Mouse (Mus musculus) fibroblast of lung, adult 2 months (primary cell): Measurements from ENCODE around the gene Ccdc71.

ENCODE experiments used
- DNase-seq: peaks from one replicate; pipeline ENCODE4 v3.0.0-alpha.2; 2011; ENCODE audit warnings: low read depth

Gene Ccdc71

DNA sequence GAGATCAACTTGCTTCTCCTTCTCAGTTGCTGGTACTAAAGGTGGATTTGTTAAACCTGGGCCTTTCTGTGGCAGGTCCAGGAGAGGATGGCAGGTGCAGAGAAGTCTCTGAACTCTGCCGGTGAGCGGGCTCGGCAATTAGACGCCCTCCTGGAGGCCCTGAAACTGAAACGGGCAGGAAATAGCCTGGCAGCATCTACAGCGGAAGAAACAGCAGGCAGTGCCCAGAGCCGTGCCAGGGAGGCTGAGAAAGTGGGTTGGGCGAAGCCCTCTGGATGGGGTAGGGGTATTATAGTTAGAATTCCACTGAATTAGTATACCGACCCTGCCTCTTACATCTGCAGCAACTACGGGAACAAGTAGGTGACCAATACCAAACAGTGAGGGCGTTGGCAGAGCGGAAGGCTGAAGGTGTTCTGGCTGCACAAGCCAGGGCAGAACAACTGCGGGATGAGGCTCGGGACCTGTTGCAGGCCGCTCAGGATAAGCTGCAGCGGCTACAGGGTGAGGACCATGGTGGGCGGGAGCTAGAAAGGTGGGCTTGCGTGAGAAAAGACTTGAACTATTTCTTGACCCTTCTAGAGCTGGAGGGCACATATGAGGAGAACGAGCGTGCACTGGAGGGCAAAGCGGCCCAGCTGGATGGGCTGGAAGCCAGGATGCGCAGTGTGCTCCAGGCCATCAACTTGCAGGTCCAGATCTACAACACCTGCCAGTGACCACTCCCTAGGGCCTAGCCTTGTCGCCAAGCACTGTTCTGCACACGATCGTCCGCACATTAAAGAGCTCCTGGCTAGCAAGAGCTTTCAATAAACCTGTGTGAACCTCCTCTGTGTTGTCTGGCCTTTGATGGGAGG, 29.6 kb downstream of the Ccdc71 start:
- DNase-seq, result no peak

DNA sequence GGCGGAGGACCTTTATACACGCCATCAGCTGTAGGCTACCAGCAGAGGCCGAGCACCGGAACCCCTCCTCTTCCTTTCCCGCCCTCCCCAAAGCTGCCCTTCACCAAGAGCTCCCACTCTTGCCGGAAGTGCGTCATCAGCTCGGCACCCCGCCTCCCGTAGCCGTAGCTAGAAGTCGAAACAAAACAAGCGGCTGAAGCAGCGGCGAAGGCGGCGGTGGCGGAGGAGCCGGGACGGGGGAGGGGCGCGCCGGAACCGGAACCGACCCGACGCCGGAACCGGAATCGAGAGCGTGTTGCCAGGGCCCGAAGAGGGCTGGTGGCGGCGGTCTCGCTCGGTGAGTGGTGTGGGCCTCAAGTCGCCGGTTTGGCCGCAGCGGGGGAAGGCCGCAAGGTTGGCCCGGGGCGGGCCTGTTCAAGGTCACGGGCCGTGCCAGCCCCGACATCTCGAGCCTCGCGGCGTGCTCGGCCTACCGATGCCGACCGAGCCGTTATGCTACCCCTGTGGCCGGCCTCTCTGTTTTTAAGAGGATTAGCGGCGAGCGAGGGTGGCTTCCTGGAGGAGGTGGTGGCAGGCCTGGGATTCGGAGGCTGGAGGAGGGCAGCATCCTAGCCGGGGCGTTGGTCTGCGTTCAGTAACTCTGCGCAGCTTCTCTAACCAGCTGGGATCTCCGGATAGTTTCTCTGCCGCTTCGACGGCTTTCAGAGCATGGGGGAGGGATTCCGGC, 30.4 kb downstream of the Ccdc71 start, which contains the start of gene Usp19:
Usp19 (plus strand) TSS at position 44 of the 727 bp plus-strand sequence.
- DNase-seq, result peak; percentile 91

DNA sequence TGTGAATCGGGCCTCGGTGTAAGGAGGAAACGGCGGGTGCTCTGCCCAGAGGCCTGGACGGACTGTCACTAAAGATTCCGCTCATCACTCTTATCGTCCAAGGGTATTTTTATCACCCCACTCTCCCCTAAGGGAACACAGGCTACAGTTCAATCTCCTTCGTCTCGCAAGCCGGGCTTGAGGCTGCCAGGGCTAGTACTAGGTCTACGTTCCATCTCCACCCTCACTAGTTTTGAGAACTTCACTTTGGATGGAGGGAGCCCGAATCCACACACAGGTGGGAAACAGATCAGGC, 30.9 kb downstream of the Ccdc71 start:
- no peak for DNase-seq

GRCm38 (mm10) chr9:108492043-108492750, 31.9 kb downstream of the Ccdc71 start:
- DNase-seq, result peak; percentile 36

- no peak for DNase-seq
These were observed 32.9 kb downstream of the Ccdc71 start for GRCm38 (mm10) chr9:108493246-108493645.

GRCm38 (mm10) chr9:108494146-108494825, 34.0 kb downstream of the Ccdc71 start:
- no peak for DNase-seq

DNA sequence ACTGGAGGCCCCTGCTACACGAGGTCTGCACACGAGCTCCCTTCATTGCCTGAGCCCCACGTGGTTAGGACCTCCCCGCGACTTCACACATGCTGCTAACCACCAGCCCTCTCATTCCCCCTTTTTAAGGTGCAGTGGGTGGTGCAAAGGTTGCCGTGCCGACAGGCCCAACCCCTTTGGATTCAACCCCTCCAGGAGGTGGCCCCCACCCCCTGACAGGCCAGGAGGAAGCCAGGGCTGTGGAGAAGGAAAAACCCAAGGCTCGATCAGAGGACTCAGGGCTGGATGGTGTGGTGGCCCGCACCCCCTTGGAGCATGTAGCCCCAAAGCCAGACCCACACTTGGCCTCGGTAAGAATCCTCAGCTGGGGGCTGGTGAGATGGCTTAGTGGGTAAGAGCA, 34.6 kb downstream of the Ccdc71 start:
- DNase-seq, result no peak

DNA sequence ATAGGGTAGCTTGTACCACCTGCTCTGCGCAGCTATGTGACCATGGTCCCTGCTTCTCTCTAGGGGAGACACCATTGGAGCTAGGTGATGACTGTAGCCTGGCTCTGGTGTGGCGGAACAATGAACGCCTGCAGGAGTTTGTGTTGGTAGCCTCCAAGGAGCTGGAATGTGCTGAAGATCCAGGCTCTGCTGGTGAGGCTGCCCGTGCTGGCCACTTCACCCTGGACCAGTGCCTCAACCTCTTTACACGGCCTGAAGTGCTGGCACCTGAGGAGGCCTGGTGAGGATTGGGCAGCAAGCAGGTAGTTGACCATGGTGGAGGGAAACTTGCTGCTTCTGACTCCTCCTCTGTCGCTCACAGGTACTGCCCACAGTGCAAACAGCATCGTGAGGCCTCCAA, 38.9 kb downstream of the Ccdc71 start:
- no peak for DNase-seq

DNA sequence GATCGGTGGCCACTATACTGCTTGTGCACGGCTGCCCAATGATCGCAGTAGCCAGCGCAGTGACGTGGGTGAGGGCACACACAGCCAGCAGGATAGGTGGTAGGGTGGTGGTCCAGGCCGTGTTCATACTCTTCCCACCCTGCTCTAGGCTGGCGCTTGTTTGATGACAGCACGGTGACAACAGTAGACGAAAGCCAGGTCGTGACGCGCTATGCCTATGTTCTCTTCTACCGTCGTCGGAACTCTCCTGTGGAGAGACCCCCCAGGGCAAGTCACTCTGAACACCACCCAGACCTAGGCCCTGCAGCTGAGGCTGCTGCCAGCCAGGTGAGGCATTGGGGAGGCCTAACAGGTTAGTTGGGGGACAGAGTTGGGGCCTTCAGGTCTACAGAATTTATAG, 39.6 kb downstream of the Ccdc71 start:
- no peak for DNase-seq

DNA sequence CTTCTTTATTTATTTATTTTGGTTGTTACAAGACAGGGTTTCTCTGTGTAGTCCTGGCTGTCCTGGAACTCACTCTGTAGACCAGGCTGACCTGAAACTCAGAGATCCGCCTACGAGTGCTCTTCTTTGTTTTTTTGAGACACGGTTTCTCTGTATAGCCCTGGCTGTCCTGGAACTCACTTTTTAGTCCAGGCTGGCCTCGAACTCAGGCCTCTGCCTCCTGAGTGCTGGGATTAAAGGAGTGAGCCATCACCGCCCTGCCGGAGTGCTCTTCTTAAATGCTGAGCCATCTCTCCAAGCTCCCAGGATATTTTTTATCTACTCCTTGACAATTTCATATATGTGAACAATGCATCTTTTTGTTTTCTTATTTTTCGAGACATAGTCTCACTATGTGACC, 46.6 kb downstream of the Ccdc71 start:
- no peak for DNase-seq

- peak; percentile 91 for DNase-seq
These were observed 47.5 kb downstream of the Ccdc71 start, which contains the start of gene Qars for GRCm38 (mm10) chr9:108507619-108508434. Qars (plus strand) TSS chr9:108507706.

DNA sequence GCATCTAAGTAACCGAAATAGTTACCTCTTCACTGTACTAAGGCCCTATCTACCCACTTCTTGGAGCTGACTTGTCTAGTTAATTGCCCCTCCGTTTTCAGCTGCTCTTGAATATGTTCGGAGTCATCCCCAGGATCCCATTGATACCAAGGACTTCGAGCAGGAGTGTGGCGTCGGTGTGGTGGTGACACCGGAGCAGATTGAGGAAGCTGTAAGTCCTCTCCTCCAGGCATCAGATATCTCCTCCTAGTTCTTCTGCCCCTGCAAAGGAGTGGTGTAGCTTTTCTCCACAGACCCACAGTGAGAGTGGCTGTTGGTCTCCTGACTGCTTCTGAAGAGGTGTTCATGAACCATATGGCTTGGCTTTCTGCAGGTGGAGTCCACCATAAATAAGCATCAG, 48.4 kb downstream of the Ccdc71 start:
- DNase-seq, result no peak
